Mouse (Mus musculus) cerebellum, postnatal 4 days (tissue): Measurements from ENCODE around the gene Armc6.

ENCODE experiments used
- DNase-seq, 2 experiments: peaks; one replicate each; pipeline ENCODE4 v3.0.0; 2022; ENCODE audit warnings: low spot score in 2 of 2, mixed read lengths in 1 of 2

Gene Armc6

DNA sequence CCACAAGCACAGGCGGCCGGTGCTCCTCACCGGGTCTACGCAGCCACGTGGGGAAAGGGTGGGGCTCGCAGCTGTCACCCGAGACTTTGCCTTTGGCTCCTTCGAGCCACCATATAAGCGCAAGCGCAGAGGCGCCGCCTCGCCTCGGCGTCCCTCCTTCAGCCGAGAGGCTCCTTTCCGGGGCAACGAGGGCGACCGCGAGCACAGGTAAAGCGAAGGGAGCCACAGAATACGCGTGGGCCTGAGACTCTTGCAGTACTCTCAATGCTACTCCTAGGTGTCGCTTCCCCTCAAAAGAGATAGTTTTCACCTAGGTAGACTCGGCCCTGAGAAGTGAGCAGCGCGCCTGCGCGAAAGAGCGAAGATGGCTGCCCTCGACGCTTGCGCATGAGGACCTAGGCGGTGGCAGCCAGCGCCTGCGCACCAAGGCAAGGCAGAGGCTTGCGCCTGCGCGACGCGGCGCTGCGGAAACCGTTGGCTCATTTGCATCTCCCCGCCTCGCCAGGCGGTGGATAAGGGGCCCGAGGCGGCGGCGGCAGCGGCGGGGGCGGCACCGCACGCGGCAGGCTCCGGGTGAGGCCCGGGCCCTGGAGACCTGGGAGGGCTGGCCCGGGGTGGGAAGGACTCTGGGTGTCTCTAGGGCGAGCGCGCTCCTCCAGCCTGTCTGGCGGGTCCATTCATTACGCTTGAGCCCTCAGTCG, at the start of gene Armc6, which contains the start of gene Sugp2:
Gene Armc6 (minus strand): TSS at position 387 of the 701 bp plus-strand sequence.
Gene Sugp2 (plus strand): TSS at position 147 of the 701 bp plus-strand sequence.
- peak; percentile 89 to 91 for DNase-seq

DNA sequence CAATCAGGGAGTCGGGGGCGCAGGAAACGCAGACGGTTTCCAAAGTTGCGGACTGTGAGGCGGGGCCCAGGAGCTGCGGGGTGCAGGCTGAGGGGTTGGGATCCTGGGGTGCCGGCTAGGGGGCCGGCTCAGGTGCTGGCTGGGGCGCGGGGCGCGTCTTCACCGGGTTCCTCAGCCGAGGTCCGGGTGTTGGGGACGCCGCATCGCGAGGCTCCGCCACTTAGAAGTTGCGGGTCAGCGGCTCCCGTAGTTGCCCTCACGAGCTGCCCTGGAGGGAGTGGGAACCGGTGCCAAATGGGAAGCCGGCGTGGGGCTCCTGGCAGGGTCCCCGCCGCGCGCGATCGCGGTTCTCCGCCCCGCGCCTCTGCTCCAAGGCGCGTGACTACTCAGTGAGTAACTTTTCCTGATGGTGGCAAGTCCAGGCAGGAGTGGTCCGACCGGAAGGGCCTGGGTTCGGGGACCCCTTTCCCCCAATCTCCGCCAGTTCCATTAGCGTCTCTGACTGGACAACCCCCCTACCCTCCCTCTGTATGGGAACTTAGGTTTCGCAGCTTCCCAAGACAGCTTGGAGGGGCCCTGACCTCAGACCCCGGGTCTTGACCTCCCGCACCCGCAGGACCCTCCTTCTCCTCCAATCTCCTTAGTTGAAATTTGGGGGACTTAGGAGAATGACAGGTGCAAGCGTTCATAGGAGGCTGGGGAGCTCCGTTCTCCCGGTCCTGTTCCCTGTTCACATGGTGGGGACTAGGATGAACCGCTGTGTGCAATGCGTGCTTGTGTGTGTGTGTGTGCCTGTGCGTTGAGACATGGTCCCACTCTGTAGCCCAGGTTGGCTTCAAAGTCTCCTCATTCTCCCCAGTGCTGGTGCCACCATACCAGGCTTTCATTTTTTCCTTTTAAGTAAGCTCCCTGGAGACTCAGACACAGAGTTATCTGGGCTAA, 49.1 kb upstream of the Armc6 start:
- DNase-seq = peak in 1 of 2 experiments; percentile 36

DNA sequence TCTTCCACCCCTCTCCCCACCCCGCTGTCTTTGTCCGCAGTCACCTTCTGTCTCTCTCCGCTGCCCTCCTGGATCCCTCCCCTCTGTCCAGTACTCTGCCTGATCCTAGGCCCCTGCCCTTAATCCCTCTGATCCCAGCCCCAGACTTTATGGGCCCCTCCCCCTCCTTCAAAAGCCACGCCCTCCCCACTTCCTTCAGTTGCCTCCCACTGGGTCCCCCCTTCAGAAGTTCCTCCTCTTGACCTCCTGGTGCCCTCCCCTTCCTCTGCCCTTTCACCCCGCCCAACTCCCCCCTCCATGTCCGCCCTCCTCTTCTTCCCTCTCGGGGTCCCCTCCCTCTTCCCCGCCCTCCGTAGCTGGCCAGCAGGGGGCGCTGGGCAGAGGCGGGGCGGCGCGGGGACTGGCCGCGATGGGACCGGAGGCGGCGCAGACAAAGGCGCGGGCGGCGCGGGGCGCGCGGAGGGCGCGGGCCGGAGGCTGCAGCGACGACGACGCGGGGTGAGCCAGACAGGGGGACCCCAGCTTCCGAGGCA, 48.4 kb upstream of the Armc6 start, which contains the start of gene Homer3:
Gene Homer3 (plus strand): TSS at position 225 of the 533 bp plus-strand sequence.
- DNase-seq = peak; percentile 75 to 85

DNA sequence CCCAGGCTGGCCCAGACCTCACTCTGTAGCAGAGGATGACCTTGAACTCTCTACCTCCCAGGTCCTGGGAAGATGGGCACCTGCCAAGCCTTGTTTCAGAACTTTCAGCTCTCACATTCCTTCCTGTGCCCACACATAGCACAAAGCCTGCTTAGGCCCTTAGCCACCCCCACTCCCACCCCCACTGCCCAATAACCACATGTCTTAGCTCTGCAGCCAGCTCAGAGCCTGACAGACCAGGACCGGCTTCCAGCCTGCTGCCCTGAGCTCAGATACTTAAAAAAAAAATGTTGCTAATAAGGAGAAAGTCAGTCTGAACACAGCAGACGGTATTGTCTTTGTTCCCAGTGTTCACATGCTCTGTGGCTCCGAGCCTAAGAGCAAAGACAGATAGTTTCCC, 46.7 kb upstream of the Armc6 start:
- no peak for DNase-seq

DNA sequence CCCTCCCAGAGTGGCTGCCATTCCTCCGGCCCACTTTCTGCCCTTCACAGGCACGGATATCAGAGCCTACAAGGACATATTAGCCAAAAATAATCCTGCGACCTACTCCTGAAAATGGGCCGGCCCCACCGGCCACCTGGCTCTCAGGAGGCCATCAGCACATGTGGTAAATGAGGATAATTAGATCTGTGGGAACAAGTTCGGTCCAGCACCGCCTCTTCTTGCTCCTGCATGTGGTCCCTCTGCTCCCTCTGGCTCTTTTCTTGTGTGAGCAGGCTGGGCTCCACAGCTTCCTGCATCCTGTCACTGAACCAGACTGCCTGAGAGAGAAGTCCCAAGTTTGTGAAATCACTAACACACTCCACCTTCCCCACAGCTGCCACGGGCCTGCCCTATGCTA, 45.0 kb upstream of the Armc6 start:
- no peak for DNase-seq

DNA sequence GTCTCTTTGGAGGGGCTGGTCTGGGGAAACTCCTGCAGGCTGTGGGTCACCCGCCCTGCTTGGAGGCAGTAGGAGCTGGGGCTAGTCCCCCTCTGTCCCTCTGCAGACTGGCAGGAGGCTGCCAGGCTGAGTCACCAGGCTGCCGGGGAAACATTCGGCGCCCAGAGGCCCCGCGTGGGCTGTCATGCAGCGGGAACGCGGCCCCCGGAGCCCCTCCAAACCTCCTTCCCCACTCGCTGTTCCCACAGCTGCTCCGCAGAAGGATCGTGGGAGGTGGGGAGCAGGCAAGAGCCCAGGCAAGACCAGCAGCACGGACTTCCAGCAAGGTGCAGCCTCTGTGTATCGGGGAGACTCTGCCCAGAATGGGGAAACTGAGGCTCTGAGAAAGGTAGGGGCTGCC, 43.9 kb upstream of the Armc6 start:
- no peak for DNase-seq

DNA sequence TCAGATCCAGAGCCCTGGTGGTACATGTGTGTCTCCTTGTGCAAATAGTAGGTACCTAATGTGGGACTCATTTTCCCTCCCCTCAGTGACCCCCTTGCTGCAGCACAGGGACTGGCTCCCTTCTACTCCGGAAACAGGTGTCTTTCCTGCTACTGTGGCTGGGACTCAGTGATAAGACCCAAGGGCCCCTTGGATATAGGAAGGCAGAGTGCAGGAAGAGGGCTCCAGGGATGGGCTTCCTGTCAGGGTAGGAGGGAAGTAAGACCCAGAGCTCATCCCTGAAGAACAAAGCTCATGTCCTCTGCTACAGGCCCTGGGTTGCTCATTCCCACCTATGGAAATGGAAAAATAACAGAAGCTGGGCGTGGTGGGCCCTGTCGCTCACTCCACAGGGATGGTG, 42.2 kb upstream of the Armc6 start:
- no peak for DNase-seq

DNA sequence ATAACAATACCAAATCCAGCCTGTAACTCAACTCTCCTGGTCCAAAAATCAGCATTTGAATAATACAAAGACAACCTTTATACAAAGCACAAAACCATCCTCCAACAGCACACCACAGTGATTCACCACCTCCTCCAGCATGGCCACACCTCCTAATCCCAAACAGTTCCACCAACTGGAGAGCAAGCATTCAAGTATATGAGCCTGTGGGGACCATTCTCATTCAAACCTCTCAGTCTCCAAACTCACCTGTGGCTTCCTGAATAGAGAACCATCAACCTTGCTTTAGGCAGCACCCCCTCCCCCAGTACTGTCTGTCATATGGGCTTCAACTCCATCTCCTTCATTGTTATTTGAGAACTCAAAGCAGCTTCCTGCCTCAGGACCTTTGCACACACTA, 40.1 kb upstream of the Armc6 start:
- no peak for DNase-seq

DNA sequence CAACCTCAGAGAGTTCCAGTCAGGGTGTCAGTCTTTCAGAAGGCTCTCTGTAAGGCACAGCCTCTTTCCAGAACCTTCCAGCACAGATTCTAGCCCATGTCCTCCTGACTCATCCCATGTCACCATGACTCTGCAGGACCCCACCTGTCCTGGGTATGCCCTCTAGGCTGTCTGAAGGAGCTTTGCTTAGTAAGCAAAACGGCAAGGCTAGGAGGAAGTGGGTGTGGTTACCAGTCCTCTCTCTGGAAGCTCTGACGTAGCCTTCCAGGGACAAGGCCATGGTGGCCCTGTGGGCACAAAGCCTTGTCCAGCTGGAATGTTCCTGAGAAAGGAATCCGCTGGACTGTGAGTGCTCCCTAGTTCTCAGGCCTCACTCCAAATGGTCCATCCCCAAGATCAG, 38.7 kb upstream of the Armc6 start:
- DNase-seq = no peak

DNA sequence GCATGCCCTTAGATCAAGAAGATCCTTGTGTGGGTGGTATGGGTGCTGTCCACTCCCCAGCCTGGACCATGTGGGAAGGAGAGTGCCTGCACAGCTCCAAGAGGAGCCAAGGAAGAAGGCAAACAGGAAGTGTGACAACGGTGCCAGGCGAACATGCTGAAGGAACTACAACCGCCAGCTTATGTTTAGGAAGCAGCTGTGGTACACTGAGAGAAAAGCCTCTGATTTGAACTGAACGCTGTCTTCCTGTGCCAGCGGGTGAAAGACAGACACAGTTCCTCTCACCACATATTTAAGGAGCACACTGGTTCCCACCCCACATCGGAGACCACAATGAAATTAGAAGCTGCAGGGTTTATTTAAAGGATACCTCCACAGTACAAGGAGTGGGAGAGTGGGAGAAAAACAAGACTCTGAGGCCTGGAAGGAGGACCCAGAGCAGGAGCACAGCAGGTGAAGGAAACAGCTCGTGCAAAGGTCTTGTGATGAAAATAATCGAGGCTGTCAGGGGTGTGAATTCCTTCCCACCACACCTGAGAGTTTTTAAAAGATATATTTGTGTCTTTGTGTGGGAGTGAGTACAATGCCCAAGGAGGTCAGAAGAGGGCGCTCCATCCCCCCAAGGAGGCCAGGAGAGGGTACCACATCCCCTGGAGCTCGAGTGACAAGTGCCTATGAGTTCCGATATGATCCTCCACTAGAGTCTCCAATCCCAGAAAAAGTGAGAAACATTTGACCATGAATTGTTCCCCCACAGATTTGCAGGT, 34.7 kb upstream of the Armc6 start:
- DNase-seq = no peak

DNA sequence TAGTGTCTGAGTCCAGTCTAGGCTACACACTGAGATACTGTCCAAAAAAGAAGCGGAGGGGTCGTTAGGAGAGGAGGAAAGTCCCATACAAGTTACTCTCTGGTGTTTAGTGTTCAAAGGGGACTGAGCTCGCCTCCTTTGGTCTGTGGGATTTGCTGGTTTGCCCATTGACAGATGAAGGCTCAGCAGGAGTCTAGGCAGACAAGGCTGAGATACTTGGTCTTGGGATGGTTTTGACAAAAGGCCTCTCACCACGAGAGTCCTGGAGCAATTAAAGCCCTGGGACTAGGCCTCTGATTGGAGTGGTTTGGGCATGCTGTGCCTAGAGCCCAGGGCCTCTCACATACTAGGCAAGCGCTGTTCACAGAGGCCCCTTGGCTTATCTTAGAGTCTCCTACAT, 34.0 kb upstream of the Armc6 start:
- no peak for DNase-seq

DNA sequence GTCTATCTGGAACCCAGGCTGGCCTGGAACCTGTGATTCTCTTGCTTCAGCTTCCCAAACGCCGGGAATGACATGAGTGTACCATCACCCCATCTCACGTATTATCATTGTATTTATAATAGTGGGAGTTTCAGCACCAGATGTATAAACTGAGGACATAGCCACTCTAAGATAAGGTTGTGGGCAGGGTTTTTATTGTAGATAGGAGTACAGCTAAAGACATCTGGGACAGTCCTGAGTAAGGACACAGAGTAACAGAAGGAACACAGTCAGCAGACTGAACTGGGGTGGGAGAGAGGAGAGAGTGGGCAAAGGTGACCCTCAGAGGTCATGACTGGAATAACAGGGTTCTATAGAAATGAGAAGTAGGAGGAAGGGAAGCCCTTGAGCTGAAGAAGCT, 33.4 kb upstream of the Armc6 start:
- no peak for DNase-seq

DNA sequence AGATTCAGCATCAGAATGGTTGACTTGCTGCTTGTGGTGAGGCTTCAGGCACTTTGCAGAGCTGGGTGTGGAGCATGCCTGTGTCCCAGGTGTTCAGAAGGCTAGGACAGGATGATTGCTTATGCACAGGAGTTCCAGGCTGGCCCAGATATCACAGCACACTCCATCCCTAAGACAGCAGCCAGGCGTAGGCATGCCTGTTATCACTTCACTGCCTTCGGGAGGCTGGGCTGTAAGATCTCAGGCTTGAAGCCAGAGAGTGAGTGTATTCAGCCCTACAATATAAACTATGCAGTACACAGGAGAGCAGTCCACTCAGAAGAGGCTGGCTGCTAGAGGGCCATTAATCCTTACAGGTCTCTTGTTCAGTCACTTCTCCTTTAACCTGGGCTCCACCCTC, 24.8 kb upstream of the Armc6 start:
- no peak for DNase-seq

DNA sequence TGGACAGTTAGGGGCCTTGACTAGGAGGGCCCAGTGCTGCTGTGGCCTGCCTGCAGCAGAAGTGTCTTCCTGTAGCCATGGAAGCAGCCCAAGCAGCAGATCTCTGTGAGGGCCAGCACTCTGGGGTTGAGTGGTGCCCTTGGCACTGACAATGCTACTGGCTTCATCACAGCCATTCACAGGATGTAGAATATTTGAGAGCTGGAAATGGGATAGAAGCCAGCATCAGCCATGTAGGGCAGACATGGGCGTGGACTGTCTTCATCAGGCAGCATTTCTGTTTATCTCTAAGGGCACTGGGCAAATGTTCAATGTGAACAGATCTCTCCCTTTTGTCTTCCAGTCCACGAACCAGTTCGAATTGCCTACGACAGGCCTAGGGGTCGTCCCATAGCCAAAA, 24.3 kb upstream of the Armc6 start:
- DNase-seq = no peak

DNA sequence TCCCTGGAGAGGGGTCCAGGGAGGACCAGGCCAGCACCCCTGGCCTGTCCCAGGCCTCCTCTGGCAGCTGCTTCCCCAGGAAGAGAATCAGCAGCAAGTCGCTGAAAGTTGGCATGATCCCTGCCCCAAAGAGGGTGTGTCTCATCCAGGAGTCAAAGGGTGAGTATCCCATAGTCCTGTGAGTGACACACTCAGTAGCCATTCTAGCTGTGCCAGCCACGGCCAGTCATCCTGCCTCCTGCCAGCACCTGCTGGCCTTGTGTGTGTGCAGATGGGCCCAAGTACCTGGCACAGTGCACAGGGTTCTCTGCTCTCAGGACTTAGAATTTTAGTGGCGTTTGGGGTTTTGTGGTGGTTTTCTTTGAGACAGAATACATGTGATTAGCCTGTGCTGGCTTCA, 23.2 kb upstream of the Armc6 start:
- DNase-seq = no peak

DNA sequence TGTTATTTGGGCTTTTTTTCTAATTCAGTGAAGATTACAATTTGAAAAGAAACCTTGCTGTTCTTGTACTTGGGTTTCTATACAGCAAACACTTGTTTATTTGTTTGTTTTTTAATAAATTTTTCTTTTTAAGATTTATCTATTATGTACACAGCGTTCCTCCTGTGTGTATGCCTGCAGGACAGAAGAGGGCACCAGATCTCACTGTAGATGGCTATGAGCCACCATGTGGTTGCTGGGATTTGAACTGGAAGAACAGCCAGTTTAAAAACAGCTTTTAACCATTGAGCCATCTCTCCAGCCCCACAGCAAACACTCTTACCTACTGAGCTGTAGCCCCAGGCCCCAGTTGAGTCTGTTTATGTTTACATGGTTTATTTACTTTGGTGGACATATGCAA, 20.4 kb upstream of the Armc6 start:
- no peak for DNase-seq

DNA sequence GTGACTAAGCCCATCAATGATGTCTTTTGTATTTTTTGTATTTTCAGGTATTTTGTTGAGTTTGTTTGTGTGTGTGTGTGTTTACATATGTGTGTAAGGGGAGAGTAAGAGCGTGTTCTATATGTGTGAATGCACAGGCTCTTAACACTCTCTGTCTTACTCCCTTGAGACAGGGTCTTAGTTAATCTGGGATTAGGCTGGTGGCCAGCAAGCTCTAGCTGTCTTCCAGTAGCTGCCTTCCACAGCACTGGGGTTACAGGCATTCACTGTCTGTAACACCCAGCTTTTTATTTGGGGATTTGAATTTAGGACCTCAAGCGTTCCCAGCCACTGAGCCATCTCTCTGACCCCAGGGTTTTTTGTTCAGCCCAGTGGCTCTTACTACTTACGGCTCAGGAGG, 13.6 kb upstream of the Armc6 start:
- no peak for DNase-seq

DNA sequence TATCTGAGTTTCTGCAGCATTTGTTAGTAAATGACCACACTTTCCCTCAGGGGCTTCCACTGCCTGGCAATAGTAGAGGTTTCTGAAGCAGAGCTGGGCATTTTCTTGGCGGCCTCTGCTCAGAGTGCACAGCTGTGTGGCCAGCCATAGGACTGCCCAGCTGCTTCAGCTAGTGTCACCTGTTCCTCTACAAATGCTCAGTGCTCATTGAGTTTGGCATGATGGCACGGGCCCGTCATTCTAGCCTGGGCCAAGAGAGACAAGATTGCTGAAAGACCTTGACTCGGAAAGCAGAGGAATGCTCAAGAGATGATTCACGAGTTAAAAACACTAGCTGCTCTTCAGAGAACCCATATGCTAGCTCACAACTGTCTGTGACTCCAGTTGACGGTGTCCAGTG, 12.4 kb upstream of the Armc6 start:
- DNase-seq = no peak

DNA sequence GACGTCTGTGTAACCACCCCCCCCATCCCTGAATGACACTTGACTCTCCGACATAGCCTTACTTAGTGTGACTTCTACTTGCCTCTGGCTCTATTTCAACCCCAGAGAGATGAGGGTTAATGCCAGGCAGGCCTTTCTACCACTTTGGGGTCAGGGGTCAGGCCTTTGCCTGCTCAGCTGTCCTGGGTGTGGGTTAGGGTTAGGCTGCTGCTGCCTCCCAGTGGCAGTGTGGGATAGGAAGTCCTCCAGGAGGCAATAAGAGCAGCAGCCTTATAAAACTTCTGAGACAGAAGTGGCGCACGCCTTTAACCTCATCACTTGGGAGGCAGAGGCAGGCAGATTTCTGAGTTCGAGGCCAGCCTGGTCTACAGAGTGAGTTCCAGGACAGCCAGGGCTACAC, 6.4 kb upstream of the Armc6 start:
- no peak for DNase-seq

DNA sequence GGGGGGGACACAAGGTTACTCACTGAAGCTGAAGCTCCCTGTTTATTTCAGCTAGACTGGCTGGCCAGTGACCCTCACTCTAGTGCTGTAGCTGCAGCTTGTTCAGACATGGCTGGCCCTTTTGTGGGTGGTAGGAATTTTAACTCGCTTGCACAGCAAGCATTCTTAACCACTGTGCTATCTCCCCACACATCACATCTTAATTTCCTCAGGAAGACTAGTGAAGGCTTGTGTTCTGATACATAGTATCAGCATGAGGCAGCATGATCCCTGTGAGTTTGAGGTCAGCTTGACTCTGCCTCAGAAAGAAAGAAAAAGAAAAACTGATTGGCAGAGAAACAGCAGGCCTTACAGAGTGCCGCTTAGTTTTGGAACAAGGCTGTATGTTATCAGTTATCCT, 3.6 kb upstream of the Armc6 start:
- DNase-seq = no peak

DNA sequence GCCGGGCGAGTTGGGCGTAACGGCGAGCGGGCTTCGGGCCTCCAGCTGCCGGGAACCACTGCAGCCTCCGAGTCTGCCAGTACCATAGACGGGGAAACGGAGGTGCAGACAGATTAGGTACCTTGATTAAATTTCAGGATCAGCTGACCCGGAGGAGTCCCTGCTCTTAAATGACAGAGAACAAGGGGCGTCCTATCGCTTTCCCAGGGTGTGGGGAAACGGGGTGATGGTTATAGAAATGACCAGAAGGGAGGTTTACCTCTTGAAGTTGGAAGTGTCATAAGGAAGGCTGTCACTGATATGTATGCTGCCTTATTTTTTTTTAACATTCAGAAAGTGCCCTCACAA, 489 bp upstream of the Armc6 start:
- DNase-seq = no peak

DNA sequence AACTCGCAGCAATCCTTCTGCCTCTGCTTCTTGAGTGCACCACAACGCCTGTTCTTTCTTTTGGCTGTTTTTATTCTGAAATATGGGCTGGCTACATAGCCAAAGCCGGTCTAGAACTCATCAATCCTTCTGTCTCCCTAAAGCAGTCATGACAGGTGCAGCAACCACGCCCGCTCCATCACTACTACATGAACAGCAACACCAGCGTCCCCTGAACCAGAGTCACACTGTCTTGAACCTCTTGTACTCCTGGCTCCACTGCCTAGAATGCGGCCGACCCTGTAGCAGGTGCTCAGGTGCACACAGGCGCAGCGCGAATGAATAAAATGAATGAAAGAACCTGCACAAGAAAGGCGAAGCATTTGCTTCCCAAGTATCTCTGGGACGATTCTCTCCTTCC, 660 bp downstream of the Armc6 start:
- no peak for DNase-seq
